Mouse (Mus musculus) cerebellum, adult 2 months (tissue): ENCODE measurements around the gene Lrrc59. TPM values are rescaled to one million over a fixed set of nuclear protein-coding genes. Genes with fewer than 3 reads are reported as not detected.

Source experiments
- DNase-seq, 2 experiments: peaks; one replicate each; pipeline ENCODE4 v3.0.0; 2021
- H3K27ac ChIP-seq: fragments of 200-500 bp; 2 replicates; pipeline ENCODE4 v1.5.1; 2012; ENCODE audit warnings: low read length, control low read depth, inconsistent platforms; ENCODE audit not compliant: insufficient read depth
- H3K27me3 ChIP-seq: fragments of 200-500 bp; 2 replicates; pipeline ENCODE4 v1.6.1; 2012; ENCODE audit warnings: inconsistent platforms, mild to moderate bottlenecking, low read length, moderate library complexity; ENCODE audit not compliant: control insufficient read depth, insufficient read depth
- H3K4me1 ChIP-seq: fragments of 200-500 bp; 2 replicates; pipeline ENCODE4 v1.6.1; 2011; ENCODE audit warnings: low read length; ENCODE audit not compliant: control insufficient read depth, insufficient read depth
- H3K4me3 ChIP-seq: fragments of 200-500 bp; replicated peaks from 2 replicates; pipeline ENCODE3; 2011; ENCODE audit warnings: mild to moderate bottlenecking, low read depth, low read length, control low read depth; ENCODE audit not compliant: insufficient read depth
- CTCF ChIP-seq: fragments of 200-500 bp; IDR thresholded peaks from 2 replicates; pipeline ENCODE4 v1.5.1; 2011; ENCODE audit warnings: low read depth, mild to moderate bottlenecking, control low read depth, low read length, moderate library complexity, borderline replicate concordance; ENCODE audit not compliant: insufficient read depth
- POLR2A ChIP-seq: fragments of 200-500 bp; IDR thresholded peaks from 2 replicates; pipeline ENCODE4 v1.6.1; 2011; ENCODE audit warnings: low read length, control low read depth, borderline replicate concordance; ENCODE audit not compliant: insufficient read depth
- WGBS: fragments of 180-500 bp; shearing (Covaris S2); methylation state at CpG from one replicate; pipeline ENCODE4 v1.1.7; 2018; 5-methylcytosine and 5-hydroxymethylcytosine counted together
- polyA plus RNA-seq: library from polyadenylated mRNA; depleted of rRNA; stranded (reverse); fragments of >200 nt; gene quantifications from 2 replicates; pipeline ENCODE4 v1.2.3, GENCODE M21; 2012

Lrrc59 gene
- polyA plus RNA-seq, 1 experiment: 71.9 TPM

GRCm38 (mm10) chr11:94674984-94675383 lies 45.4 kb downstream of the Lrrc59 start:
- H3K4me3 ChIP-seq: no peak overlapping the region
- TF ChIP-seq POLR2A: no peak
- no peak for TF ChIP-seq CTCF
- no peaks in the 10 kb centered on the region for H3K27me3 ChIP-seq
- WGBS: 54% methylated on average over 5 of the region's 5 CpGs
- no peak for DNase-seq
- peaks cover 17% of the 10 kb centered on the region for H3K4me1 ChIP-seq
- no peak overlapping the region for H3K27ac ChIP-seq

DNA sequence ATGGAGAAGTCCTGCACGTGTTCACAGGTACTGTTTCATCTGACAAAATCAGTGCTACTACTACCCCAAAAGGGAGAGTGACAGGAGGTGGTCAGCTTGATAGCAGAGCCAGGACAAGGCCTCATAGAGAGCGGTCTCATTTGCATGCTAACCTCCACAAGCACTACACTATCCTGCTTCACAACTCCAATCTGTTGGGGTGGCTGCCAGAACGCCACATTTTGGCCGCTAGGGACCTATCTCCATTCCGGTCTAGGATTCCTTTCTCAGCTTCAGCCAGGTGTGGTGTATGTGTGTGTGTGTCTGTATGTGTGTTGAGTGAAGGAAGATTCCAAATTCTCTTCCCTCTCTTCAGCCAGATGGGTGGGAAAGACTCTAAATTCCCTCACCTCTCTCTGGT lies 45.9 kb downstream of the Lrrc59 start:
- WGBS: 35% methylated on average over 5 of the region's 5 CpGs
- H3K27ac ChIP-seq: no peak overlapping the region

DNA sequence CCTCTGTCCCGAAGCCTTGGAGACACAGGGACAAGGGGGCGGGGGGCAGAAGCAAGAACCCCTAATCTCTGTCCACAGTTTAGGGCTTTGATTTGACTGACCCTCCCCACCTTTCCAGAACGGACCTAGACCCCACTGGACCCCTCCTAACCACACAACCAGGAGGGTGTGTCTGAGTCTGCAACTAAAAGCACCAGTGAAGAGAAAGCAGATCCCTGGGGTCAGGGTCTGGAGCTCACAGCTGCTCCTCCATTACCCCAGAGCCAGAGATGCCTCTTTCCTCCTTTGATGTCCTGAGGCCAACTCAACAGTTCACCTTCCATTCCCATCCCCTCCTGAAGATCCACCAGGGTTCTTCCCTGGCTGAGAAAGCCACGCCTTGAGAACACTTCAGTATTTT lies 46.7 kb downstream of the Lrrc59 start:
- Histone ChIP-seq H3K4me3 (peak overlapping the region; percentile 79), H3K27ac (no peak overlapping the region), H3K4me1 (peaks cover 17% of the 10 kb centered on the region), H3K27me3 (no peaks in the 10 kb centered on the region)
- no peak for DNase-seq
- WGBS: 32% methylated on average over 4 of the region's 4 CpGs
- TF ChIP-seq CTCF (no peak), POLR2A (no peak)

More for the DNA sequence above, 45.9 kb downstream of the Lrrc59 start:
- TF ChIP-seq POLR2A (no peak), CTCF (no peak)
- H3K4me1 ChIP-seq: peaks cover 17% of the 10 kb centered on the region
- no peak overlapping the region for H3K4me3 ChIP-seq
- peak in 1 of 2 experiments; percentile 26 for DNase-seq
- H3K27me3 ChIP-seq: no peaks in the 10 kb centered on the region

DNA sequence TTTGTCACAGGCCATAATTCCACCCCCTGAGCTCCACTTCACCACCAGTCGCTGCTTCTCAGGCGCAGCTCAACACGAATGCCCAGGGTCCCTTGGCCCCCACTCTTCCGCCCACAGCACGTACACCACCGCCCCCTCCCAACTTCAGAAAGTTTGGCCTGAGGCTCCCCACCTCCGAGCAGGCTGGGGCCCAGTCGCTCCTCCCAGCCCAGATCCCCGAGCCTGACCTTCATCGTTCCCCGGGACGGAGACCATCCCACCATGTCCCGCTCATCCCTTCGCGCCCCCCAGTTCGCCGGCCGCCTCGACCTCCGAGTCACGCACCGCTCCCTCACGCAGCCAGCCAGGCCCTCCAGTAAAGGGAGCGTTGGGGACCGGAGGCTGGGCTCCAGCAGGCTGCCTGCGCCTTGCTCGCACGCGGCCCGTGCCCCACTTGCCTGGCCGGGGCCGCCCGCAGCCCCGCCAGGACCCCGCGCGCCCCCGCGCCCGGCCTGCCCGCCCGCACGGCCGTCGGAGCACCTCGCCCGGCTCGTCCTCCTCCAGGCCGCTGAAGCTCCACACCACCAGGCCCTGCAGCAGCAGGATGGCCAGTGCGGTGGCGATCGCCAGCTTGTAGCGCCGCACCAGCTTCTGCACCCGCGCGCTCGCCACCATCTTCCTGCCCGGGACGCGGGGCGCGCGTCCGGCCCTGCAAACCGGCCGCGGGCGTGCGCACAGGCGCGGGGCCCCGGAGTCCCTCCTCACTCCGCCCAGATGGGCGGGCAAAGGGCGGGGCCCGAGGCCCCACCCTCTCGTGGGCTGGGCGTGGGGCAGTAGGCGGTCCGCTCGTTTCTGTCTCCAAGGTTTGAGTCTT lies 47.4 kb downstream of the Lrrc59 start, which contains the start of gene Xylt2:
Gene Xylt2 (minus strand): TSS at position 762 of the 853 bp plus-strand sequence.
- H3K4me1 ChIP-seq: peaks cover 17% of the 10 kb centered on the region
- peak; percentile 89 to 91 for DNase-seq
- WGBS: under 1% methylated on average over 76 of the region's 82 CpGs
- peak within 1 kb of the TSS; percentile 93 for H3K4me3 ChIP-seq
- TF ChIP-seq CTCF: no peak
- peak; percentile 93 for TF ChIP-seq POLR2A
- no peaks in the 10 kb centered on the region for H3K27me3 ChIP-seq
- H3K27ac ChIP-seq: peak within 1 kb of the TSS; percentile 53

GRCm38 (mm10) chr11:94677607-94678145 lies 48.1 kb downstream of the Lrrc59 start:
- Histone ChIP-seq H3K27ac (no peak overlapping the region), H3K4me3 (peak overlapping the region; percentile 93), H3K27me3 (no peaks in the 10 kb centered on the region), H3K4me1 (peaks cover 17% of the 10 kb centered on the region)
- 4% methylated on average over 15 of the region's 15 CpGs for WGBS
- no peak for DNase-seq
- no peak for TF ChIP-seq POLR2A
- no peak for TF ChIP-seq CTCF

DNA sequence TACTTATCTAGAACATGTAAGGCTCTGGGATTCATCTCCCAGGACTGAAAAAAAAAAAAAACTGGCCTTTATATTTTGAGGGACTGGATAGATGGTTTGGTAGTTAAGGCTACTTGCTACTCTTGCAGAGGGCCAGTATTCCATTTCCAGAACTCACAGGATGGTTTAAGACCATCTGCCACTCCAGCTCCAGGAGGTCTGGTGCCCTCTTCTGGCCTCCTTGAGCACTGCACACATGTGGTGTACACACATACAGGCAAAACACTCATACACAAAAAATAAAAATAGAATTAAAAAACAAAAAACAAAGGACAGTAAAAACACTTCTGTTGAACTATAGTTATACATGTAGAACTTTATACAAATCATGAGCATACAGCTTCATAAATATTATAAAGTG lies 51.1 kb downstream of the Lrrc59 start:
- Histone ChIP-seq H3K27ac (no peak overlapping the region), H3K27me3 (no peaks in the 10 kb centered on the region), H3K4me3 (no peak overlapping the region), H3K4me1 (peaks cover 12% of the 10 kb centered on the region)
- TF ChIP-seq POLR2A: no peak
- TF ChIP-seq CTCF: peak; percentile 23; the same call in 1 of the 2 replicates
- no peak for DNase-seq

DNA sequence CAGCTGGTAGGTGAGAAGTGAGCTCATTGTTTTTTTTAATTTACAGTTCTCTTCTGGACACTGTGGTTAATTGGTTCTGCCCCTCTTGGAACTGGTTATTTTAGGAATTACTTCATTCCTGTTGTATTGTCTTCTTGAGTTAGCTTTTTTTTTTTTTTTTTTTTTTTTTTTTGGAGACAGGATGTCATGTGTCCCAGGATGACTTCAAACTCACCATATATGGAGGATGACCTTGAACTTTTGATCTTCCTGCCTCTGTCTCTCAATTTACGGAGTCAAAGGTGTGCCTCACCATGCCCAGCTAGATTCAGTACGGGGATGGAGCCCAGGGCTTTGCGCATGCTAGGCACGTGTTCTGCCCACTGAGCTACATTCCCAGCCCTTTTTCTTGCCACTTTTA lies 52.1 kb downstream of the Lrrc59 start:
- Histone ChIP-seq H3K4me3 (no peak overlapping the region), H3K27me3 (no peaks in the 10 kb centered on the region), H3K4me1 (peaks cover 5% of the 10 kb centered on the region), H3K27ac (no peak overlapping the region)
- TF ChIP-seq CTCF (no peak), POLR2A (no peak)
- WGBS: 90% methylated on average over 4 of the region's 4 CpGs
- DNase-seq: no peak

GRCm38 (mm10) chr11:94682427-94682826 lies 52.9 kb downstream of the Lrrc59 start:
- H3K4me3 ChIP-seq: no peak overlapping the region
- no peak for TF ChIP-seq POLR2A
- TF ChIP-seq CTCF: no peak
- H3K4me1 ChIP-seq: peaks cover 5% of the 10 kb centered on the region
- no peaks in the 10 kb centered on the region for H3K27me3 ChIP-seq
- no peak overlapping the region for H3K27ac ChIP-seq
- 44% methylated on average over 7 of the region's 7 CpGs for WGBS
- no peak for DNase-seq
